Mouse (Mus musculus) gastrocnemius, postnatal 36 days (tissue): ENCODE data around the gene Rufy2. TPM values are rescaled to one million over a fixed set of nuclear protein-coding genes. Genes with fewer than 3 reads are reported as not detected.

ENCODE experiments used
- total RNA-seq, 2 experiments: library from RNA; stranded (reverse); gene quantifications; 2 replicates each; pipeline ENCODE4 v1.2.3; 2021

The Rufy2 gene
- total RNA-seq, 2 experiments from 2014 or later: 4.3 to 7.5 TPM

Other genes starting within 250 kb of the Rufy2 start
- 10 to 100 TPM; 26.3 to 27.6 TPM for gene Ccar1, start 187.9 kb upstream of the Rufy2 start, total RNA-seq
- 1 to 10 TPM; 2.2 to 4.2 TPM for gene Tet1, start 71.2 kb upstream of the Rufy2 start, total RNA-seq
- 10 to 100 TPM; 15.0 to 15.4 TPM for gene Slc25a16, start 59.6 kb upstream of the Rufy2 start, total RNA-seq
- gene Dna2, start 33.2 kb upstream of the Rufy2 start, total RNA-seq: under 1 TPM; 0.39 to 0.43 TPM
- 10 to 100 TPM; 14.2 to 15.3 TPM for gene Hnrnph3, start 44.0 kb downstream of the Rufy2 start, total RNA-seq
- 1 to 10 TPM; 2.7 to 3.2 TPM for gene Pbld2, start 44.1 kb downstream of the Rufy2 start, total RNA-seq
- gene Pbld1, start 79.9 kb downstream of the Rufy2 start, total RNA-seq: under 1 TPM; 0.32 to 0.89 TPM
- gene Atoh7, start 119.4 kb downstream of the Rufy2 start, total RNA-seq: not detected
- gene Mypn, start 223.7 kb downstream of the Rufy2 start, total RNA-seq: 100 to 1,000 TPM; 252 to 293 TPM